Mouse (Mus musculus) ES-Bruce4 (cell line): Measurements from ENCODE around the gene Mrgbp. TPM values are rescaled to one million over a fixed set of nuclear protein-coding genes. Genes with fewer than 3 reads are reported as not detected.

Experiments
- H3K27ac ChIP-seq: 2 replicates; pipeline ENCODE4 v1.5.1; 2012; ENCODE audit warnings: low read length, inconsistent platforms; ENCODE audit not compliant: insufficient read depth
- H3K27me3 ChIP-seq: 2 replicates; pipeline ENCODE4 v1.6.1; 2012; ENCODE audit warnings: mild to moderate bottlenecking, low read length, inconsistent platforms; ENCODE audit not compliant: control insufficient read depth, poor library complexity, insufficient read depth, severe bottlenecking
- H3K36me3 ChIP-seq: 2 replicates; pipeline ENCODE4 v1.6.1; 2012; ENCODE audit warnings: inconsistent platforms, mild to moderate bottlenecking, low read length, moderate library complexity; ENCODE audit not compliant: control insufficient read depth, poor library complexity, insufficient read depth, severe bottlenecking
- H3K4me1 ChIP-seq: one replicate; pipeline ENCODE4 v1.8.1; 2011; ENCODE audit warnings: low read length; ENCODE audit not compliant: control insufficient read depth, insufficient read depth
- H3K4me3 ChIP-seq: 2 replicates; pipeline ENCODE4 v1.5.1; 2011; ENCODE audit warnings: low read depth, mild to moderate bottlenecking, low read length
- H3K9ac ChIP-seq: 2 replicates; pipeline ENCODE4 v1.6.1; 2012; ENCODE audit warnings: low read depth, mild to moderate bottlenecking, inconsistent platforms; ENCODE audit not compliant: poor library complexity, severe bottlenecking
- H3K9me3 ChIP-seq: replicated peaks from 2 replicates; pipeline ENCODE4 v1.6.1; 2012; ENCODE audit warnings: mild to moderate bottlenecking, low read length, inconsistent platforms; ENCODE audit not compliant: control insufficient read depth, poor library complexity, insufficient read depth, severe bottlenecking
- CTCF ChIP-seq: IDR thresholded peaks from one replicate; pipeline ENCODE4 v1.8.1; 2011; ENCODE audit warnings: low read depth, low read length
- EP300 ChIP-seq: IDR thresholded peaks from 2 replicates; pipeline ENCODE4 v1.6.1; 2011; ENCODE audit warnings: low read depth, low read length; ENCODE audit not compliant: insufficient read depth
- POLR2A ChIP-seq: IDR thresholded peaks from one replicate; pipeline ENCODE4 v1.8.1; 2011; ENCODE audit warnings: low read length; ENCODE audit not compliant: insufficient read depth
- polyA plus RNA-seq: library from polyadenylated mRNA; stranded (reverse); fragments of >200 nt; gene quantifications from 2 replicates; pipeline ENCODE4 v1.2.4, GENCODE M21; 2011; ENCODE audit warnings: low read depth; ENCODE audit not compliant: missing spikeins, insufficient read depth, insufficient read length

The Mrgbp gene
- 20.3 and 22.3 TPM in 2 replicates for polyA plus RNA-seq

DNA sequence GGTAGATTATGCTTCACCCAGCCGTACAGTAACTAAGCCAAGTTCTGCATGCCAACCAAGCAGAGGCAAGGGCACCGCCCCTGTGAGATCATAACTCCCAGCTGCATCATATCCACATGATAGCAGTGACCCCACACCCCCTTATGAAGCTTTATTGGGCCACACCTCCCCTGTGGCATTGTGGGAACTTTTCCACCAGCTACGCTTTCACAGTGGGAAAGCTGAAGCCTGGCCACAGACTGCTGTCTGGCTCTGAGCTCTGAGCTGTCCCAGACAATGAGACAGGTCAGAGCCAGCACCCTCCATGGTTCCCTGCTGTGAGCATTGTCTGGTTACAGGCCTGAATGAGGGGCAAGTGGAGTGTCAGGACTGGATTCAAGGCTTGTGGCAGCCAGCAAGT is at the start of gene Mrgbp:
Gene Mrgbp (plus strand): TSS at position 303 of the 400 bp plus-strand sequence.
- H3K27me3 ChIP-seq, result no peaks in the 10 kb centered on the region
- H3K9me3 ChIP-seq, result no peaks in the 10 kb centered on the region
- no peak within 1 kb of the TSS for H3K9ac ChIP-seq
- H3K4me3 ChIP-seq, result no peak within 1 kb of the TSS
- H3K27ac ChIP-seq, result no peak within 1 kb of the TSS
- H3K4me1 ChIP-seq, result no peaks in the 10 kb centered on the region
- H3K36me3 ChIP-seq, result peaks cover 6% of the 10 kb centered on the region
- no peak for TF ChIP-seq POLR2A
- TF ChIP-seq CTCF, result no peak
- TF ChIP-seq EP300, result no peak

DNA sequence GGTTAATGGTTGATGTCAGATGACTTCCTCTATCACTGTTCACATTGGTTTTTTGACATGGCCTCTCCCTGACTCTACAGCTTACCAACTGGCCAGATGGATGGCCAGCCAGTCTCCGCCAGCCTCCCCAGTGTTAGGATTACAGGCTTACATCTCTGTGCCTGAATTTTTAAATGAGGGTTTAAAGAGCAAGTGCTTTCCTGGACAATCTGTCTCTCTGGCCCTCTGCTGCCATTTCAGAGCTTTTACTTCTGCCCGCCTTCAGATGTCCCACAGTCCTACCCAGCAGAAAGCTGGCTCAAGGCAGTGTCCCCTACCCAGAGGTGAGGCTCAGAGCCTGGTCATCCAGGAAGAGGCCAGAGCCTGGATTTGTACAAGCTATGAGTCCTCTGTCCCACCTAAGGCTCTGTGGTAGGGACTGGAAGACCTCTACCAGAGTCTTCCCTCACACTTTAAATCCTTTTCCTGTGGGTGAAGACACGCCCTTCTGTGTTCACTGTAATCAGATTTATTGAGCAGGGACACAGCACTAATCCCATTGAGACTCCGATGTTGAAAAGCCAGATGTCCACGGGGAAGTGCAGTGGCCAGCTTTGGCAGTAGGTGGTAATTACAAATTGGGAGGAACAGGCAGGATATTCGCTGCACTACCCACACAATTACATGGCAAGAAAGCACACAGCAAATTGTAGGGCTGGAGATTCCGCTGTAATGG is 49.3 kb upstream of the Mrgbp start:
- Histone ChIP-seq H3K27me3 (no peaks in the 10 kb centered on the region), H3K4me3 (no peak overlapping the region), H3K9ac (no peak overlapping the region), H3K4me1 (no peaks in the 10 kb centered on the region), H3K27ac (no peak overlapping the region), H3K9me3 (no peaks in the 10 kb centered on the region), H3K36me3 (no peaks in the 10 kb centered on the region)
- TF ChIP-seq EP300 (no peak), POLR2A (no peak), CTCF (no peak)

DNA sequence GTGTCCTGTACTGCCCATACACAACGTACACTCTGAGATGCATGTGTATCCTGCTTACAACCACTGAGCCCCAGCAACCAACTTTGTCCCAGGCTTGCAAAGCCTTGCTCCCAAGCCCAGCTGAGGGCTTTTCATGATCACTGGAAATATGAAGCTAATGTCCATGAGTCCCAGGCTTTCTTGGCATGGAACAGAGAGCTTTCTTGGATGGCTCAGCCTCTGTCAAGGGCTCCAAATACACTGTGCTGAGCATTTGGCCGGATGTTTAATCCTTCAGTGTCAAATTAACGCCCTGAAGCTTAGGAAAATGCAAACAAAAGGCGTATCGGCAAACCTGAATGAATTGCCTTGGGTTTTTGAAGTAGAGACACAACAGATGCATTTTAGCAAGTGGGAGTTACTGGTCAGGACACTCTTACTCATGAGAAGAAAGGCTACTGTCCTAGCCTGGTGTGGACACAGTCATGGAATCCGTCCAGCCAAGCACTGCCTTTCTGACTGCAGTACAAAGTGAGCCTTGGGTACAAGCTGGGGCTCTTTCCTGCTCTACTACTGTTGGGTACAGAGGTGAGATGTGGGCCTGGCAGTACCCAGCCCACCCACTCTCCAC is 48.6 kb upstream of the Mrgbp start:
- H3K27ac ChIP-seq, result no peak overlapping the region
- TF ChIP-seq POLR2A (no peak), CTCF (no peak), EP300 (no peak)
- H3K36me3 ChIP-seq, result no peaks in the 10 kb centered on the region
- no peaks in the 10 kb centered on the region for H3K9me3 ChIP-seq
- H3K27me3 ChIP-seq, result no peaks in the 10 kb centered on the region
- no peak overlapping the region for H3K4me3 ChIP-seq
- H3K4me1 ChIP-seq, result no peaks in the 10 kb centered on the region
- H3K9ac ChIP-seq, result no peak overlapping the region

DNA sequence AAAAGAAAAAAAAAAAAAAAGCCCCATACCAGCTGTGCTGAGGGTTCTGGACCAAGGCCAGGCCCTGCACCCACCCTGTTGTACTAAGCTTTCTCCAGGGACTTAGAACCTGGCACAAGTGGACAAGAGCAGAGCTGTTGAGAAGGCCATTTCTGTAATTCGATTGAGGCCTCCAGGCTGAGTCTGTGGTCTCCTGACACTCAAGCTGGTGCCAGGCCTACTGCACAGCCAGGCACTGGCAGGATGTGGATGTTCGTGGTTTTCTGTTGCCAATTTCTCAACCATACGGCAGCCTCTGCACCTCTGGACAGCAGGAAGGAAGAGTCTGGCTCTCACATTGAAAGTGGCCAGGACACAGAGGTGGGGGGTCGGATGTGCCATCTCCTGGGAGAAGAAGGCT is 47.9 kb upstream of the Mrgbp start:
- H3K4me3 ChIP-seq, result no peak overlapping the region
- no peaks in the 10 kb centered on the region for H3K36me3 ChIP-seq
- no peaks in the 10 kb centered on the region for H3K9me3 ChIP-seq
- H3K4me1 ChIP-seq, result no peaks in the 10 kb centered on the region
- H3K9ac ChIP-seq, result no peak overlapping the region
- TF ChIP-seq CTCF (no peak), EP300 (no peak), POLR2A (no peak)
- no peak overlapping the region for H3K27ac ChIP-seq
- no peaks in the 10 kb centered on the region for H3K27me3 ChIP-seq

DNA sequence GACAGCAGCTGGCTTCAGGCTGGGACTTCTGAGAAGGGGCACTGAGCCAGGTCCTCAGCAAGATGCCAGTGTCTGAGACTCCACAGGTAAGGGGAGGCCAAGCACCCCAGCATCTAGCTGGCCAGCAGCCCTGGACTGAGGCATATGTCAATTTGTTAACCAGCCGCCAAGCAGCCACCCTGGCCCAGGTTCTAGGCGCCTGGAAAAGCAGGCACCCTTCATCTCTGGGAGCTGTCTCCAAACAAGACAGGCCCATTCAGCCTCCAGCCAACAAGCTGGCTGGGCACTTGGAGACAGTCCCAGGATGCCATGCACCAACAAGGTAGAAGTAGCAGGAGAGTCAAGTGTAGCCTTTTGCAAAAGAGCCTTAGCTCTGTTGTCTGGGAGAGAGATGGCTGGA is 37.4 kb upstream of the Mrgbp start:
- H3K4me3 ChIP-seq, result no peak overlapping the region
- no peaks in the 10 kb centered on the region for H3K4me1 ChIP-seq
- H3K27ac ChIP-seq, result no peak overlapping the region
- H3K9me3 ChIP-seq, result no peaks in the 10 kb centered on the region
- H3K27me3 ChIP-seq, result no peaks in the 10 kb centered on the region
- no peaks in the 10 kb centered on the region for H3K36me3 ChIP-seq
- H3K9ac ChIP-seq, result no peak overlapping the region
- TF ChIP-seq CTCF (no peak), POLR2A (no peak), EP300 (no peak)

DNA sequence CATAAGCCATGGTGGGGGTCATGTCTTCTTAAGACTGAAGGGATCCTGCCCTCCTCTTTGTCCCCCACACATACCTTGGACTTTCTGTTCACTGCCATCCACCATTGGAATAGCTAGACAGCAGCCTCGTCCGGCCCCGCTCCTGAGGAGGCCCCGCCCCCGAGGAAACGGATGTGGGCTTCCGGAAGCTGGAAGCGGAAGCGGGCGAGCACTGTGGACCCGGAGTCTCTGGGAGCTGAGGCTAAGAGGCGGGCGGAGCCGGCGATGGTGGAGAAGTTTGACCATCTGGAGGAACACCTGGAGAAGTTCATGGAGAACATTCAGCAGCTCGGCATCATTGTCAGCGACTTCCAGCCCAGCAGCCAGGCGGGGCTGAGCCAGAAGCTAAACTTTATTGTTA is 36.1 kb upstream of the Mrgbp start:
- Histone ChIP-seq H3K4me3 (no peak overlapping the region), H3K36me3 (no peaks in the 10 kb centered on the region), H3K9me3 (no peaks in the 10 kb centered on the region), H3K4me1 (no peaks in the 10 kb centered on the region), H3K27ac (no peak overlapping the region), H3K27me3 (no peaks in the 10 kb centered on the region), H3K9ac (no peak overlapping the region)
- TF ChIP-seq CTCF (no peak), EP300 (no peak), POLR2A (no peak)
